Mouse (Mus musculus) midbrain, embryonic 10.5 days (tissue): ENCODE data around the gene Ccr5. TPM values are rescaled to one million over a fixed set of nuclear protein-coding genes. Genes with fewer than 3 reads are reported as not detected.
"Not testable (repeated sequence)": the region's sequence is repeated elsewhere in the genome, so short reads cannot be mapped to it uniquely, and the experiment has no call there.

Experiments
- DNase-seq: peaks from one replicate; pipeline ENCODE4 v3.0.0-alpha.2; 2017; ENCODE audit warnings: low spot score
- H3K27ac ChIP-seq: fragments of 300-500 bp; sonication (generic); replicated peaks from 2 replicates; pipeline ENCODE4 v1.5.1; 2016; ENCODE audit warnings: mild to moderate bottlenecking
- H3K27me3 ChIP-seq: fragments of 300-500 bp; sonication (generic); 2 replicates; pipeline ENCODE4 v1.6.1; 2016; ENCODE audit warnings: low read depth, mild to moderate bottlenecking; ENCODE audit not compliant: poor library complexity, severe bottlenecking
- H3K36me3 ChIP-seq: fragments of 300-500 bp; sonication (generic); 2 replicates; pipeline ENCODE4 v1.6.1; 2016; ENCODE audit warnings: mild to moderate bottlenecking, moderate library complexity
- H3K4me1 ChIP-seq: fragments of 300-500 bp; sonication (generic); 2 replicates; pipeline ENCODE4 v1.6.1; 2016
- H3K4me3 ChIP-seq: fragments of 300-500 bp; sonication (generic); 2 replicates; pipeline ENCODE4 v1.5.1; 2016; ENCODE audit warnings: mild to moderate bottlenecking, moderate library complexity
- H3K9me3 ChIP-seq: fragments of 300-500 bp; sonication (generic); replicated peaks from 2 replicates; pipeline ENCODE4 v1.6.1; 2016; ENCODE audit warnings: mild to moderate bottlenecking
- WGBS: fragments of 180-500 bp; shearing (Covaris S2); methylation state at CpG from one replicate; pipeline ENCODE4 v1.1.7; 2016; 5-methylcytosine and 5-hydroxymethylcytosine counted together
- polyA plus RNA-seq: library from polyadenylated mRNA; unstranded; fragments of >200 nt; fragmentation: Nextera tagmentation; extraction: Ambion mirVana; gene quantifications from 2 replicates; pipeline ENCODE4 v1.2.1, GENCODE M21; 2016

The Ccr5 gene
- 0.15 and 0.77 TPM in 2 replicates for polyA plus RNA-seq

GRCm38 (mm10) chr9:124121387-124122184, at the start of gene Ccr5:
Gene Ccr5, plus strand, starts transcription at chr9:124121543.
- Histone ChIP-seq H3K4me1 (no peaks in the 10 kb centered on the region), H3K36me3 (no peaks in the 10 kb centered on the region), H3K27me3 (no peaks in the 10 kb centered on the region), H3K9me3 (no peaks in the 10 kb centered on the region), H3K27ac (no peak within 1 kb of the TSS), H3K4me3 (no peak within 1 kb of the TSS)
- no peak for DNase-seq
- WGBS = 86% methylated on average over 3 of the region's 3 CpGs

DNA sequence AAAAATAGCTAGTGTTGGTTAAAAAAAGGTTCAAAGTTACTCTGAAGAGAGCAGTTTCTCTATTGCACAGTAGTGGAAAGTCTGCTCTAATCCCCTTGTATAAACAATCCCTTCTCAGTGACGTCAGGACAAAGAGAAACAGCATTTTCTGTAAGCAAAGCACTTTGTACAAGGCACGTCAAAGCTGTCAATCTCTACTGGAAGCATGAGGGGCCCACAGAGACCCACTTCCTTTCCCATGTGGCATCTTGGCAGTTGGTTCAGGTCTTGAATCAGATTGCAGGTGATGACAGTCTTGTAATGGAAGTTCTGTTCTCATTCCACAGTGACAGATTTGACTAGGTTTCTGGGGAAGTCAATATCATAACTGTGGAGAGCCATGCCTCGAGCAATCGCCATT, 41.5 kb upstream of the Ccr5 start:
- DNase-seq = no peak
- Histone ChIP-seq H3K4me1 (no peaks in the 10 kb centered on the region), H3K4me3 (no peak overlapping the region), H3K27ac (no peak overlapping the region), H3K9me3 (0 out of 2 replicates have a peak, but pooled peaks cover 2% of the 10 kb centered on the region), H3K36me3 (no peaks in the 10 kb centered on the region), H3K27me3 (no peaks in the 10 kb centered on the region)
- 71% methylated on average over 4 of the region's 4 CpGs for WGBS

- DNase-seq, H3K9me3 ChIP-seq, H3K36me3 ChIP-seq, H3K27me3 ChIP-seq, H3K4me3 ChIP-seq, H3K27ac ChIP-seq, H3K4me1 ChIP-seq: not testable (repeated sequence)
- WGBS = 96% methylated on average over 13 of the region's 13 CpGs
Observed at GRCm38 (mm10) chr9:124080471-124080870, 40.9 kb upstream of the Ccr5 start.

- H3K9me3 ChIP-seq = no peaks in the 10 kb centered on the region
- 77% methylated on average over 1 of the region's 1 CpGs for WGBS
- H3K36me3 ChIP-seq = no peaks in the 10 kb centered on the region
- H3K4me1 ChIP-seq = no peaks in the 10 kb centered on the region
- no peak overlapping the region for H3K4me3 ChIP-seq
- DNase-seq = no peak
- no peaks in the 10 kb centered on the region for H3K27me3 ChIP-seq
- no peak overlapping the region for H3K27ac ChIP-seq
Observed at GRCm38 (mm10) chr9:124090441-124090840, 30.9 kb upstream of the Ccr5 start.

DNA sequence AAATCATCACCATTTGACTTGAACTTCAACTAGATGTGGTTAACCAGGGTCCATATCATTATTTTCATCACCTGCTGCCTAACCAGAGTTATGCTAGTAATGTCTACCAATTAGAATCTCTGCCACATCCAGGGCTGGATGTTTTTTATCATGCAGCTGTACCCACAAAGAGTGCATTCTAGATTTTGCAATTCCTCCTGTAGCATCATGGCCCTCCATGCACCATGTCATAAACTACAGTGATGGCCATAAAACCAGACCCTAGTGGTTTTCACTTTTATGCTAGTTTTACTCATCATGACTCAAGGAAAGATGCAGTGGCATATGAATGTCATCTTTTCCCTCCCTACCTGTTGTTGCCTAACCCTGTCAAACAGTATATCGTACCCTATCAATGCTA, 22.2 kb upstream of the Ccr5 start:
- Histone ChIP-seq H3K4me3 (no peak overlapping the region), H3K27me3 (no peaks in the 10 kb centered on the region), H3K36me3 (no peaks in the 10 kb centered on the region), H3K9me3 (no peaks in the 10 kb centered on the region), H3K4me1 (no peaks in the 10 kb centered on the region), H3K27ac (no peak overlapping the region)
- no peak for DNase-seq
- WGBS = 83% methylated on average over 1 of the region's 1 CpGs

DNA sequence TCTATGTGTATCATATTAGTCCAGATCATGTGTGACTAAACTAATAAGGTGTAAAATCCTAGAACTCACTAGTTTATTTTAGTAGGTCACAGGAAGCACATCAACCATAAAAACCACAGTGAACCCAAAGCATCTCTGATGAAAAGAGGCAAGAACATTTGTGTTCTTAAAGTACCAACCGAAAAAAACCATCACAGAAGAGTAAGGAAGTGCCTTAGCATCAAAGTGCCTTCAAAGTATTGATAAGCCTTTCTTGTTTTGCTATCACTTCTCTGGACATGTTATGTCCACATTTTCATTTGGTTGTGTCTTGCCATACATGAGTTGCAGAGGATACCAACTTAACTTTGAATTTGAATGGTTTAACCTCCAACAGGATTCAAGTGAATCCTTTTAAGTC, 21.0 kb upstream of the Ccr5 start:
- Histone ChIP-seq H3K4me1 (no peaks in the 10 kb centered on the region), H3K27ac (no peak overlapping the region), H3K9me3 (no peaks in the 10 kb centered on the region), H3K36me3 (no peaks in the 10 kb centered on the region), H3K27me3 (no peaks in the 10 kb centered on the region), H3K4me3 (no peak overlapping the region)
- no peak for DNase-seq
- 84% methylated on average over 1 of the region's 1 CpGs for WGBS

- no peaks in the 10 kb centered on the region for H3K4me1 ChIP-seq
- no peaks in the 10 kb centered on the region for H3K27me3 ChIP-seq
- no peaks in the 10 kb centered on the region for H3K36me3 ChIP-seq
- no peaks in the 10 kb centered on the region for H3K9me3 ChIP-seq
- no peak for DNase-seq
- 88% methylated on average over 4 of the region's 4 CpGs for WGBS
- H3K27ac ChIP-seq = no peak within 1 kb of the TSS
- no peak within 1 kb of the TSS for H3K4me3 ChIP-seq
Observed at GRCm38 (mm10) chr9:124101723-124102122, 19.6 kb upstream of the Ccr5 start, which contains the start of gene Ccr2. Gene Ccr2, plus strand, starts transcription at chr9:124101950.

DNA sequence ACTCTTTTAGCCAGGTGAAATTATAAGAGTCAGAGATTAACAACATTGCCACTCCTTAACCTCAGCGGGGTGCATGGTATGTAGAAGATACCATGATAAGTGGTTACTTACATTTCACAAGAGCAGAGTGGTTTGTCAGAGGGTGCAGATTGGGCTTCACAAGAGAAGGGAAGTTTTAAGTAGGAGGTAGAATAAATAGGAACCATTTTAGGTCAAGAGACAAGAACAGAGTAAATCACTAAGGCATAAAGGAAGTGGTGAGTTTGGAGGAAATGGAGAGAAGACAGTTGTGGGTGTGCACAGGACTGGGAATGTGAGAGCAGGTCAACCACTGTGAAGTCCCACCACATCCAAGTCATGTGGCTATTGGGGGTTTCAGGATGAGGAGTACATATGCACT, 18.1 kb upstream of the Ccr5 start:
- Histone ChIP-seq H3K27me3 (no peaks in the 10 kb centered on the region), H3K9me3 (no peaks in the 10 kb centered on the region), H3K4me3 (no peak overlapping the region), H3K36me3 (no peaks in the 10 kb centered on the region), H3K27ac (no peak overlapping the region), H3K4me1 (no peaks in the 10 kb centered on the region)
- DNase-seq = no peak
- 50% methylated on average over 1 of the region's 1 CpGs for WGBS

- Histone ChIP-seq H3K4me3 (no peak overlapping the region), H3K27me3 (no peaks in the 10 kb centered on the region; the same call in 1 of the 2 replicates), H3K9me3 (no peaks in the 10 kb centered on the region), H3K4me1 (no peaks in the 10 kb centered on the region), H3K27ac (no peak overlapping the region), H3K36me3 (no peaks in the 10 kb centered on the region)
- DNase-seq = no peak
Observed at GRCm38 (mm10) chr9:124105196-124105595, 16.1 kb upstream of the Ccr5 start.

GRCm38 (mm10) chr9:124107232-124107631, 14.1 kb upstream of the Ccr5 start:
- peaks cover 6% of the 10 kb centered on the region; the same call in 1 of the 2 replicates for H3K4me1 ChIP-seq
- no peak for DNase-seq
- no peak overlapping the region for H3K27ac ChIP-seq
- H3K4me3 ChIP-seq = no peak overlapping the region
- H3K36me3 ChIP-seq = no peaks in the 10 kb centered on the region
- H3K9me3 ChIP-seq = no peaks in the 10 kb centered on the region
- no peaks in the 10 kb centered on the region; the same call in 1 of the 2 replicates for H3K27me3 ChIP-seq

- H3K36me3 ChIP-seq = no peaks in the 10 kb centered on the region
- peaks cover 6% of the 10 kb centered on the region; the same call in 1 of the 2 replicates for H3K4me1 ChIP-seq
- 73% methylated on average over 2 of the region's 2 CpGs for WGBS
- no peaks in the 10 kb centered on the region for H3K9me3 ChIP-seq
- H3K27me3 ChIP-seq = no peaks in the 10 kb centered on the region; the same call in 1 of the 2 replicates
- H3K4me3 ChIP-seq = no peak overlapping the region
- H3K27ac ChIP-seq = no peak overlapping the region
- DNase-seq = no peak
Observed at GRCm38 (mm10) chr9:124108356-124109127, 12.8 kb upstream of the Ccr5 start.

DNA sequence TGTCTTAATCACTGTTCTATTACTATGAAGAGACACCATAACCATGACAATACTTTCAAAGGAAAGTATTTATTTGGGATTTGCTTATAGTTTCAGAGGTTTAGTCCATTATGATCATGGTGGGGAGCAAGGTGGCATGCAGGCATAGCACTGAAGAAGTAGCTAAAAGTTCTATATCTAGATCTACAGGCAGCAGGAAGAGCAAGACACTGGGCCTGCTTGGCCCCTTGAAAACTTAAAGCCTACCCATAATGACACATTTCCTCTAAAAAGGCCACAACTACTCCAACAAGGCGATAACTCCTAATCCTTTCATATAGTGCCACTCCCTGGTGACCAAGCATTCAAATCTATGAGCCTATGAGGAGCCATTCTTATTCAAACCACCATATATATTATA, 9.3 kb upstream of the Ccr5 start:
- no peaks in the 10 kb centered on the region; the same call in 1 of the 2 replicates for H3K27me3 ChIP-seq
- H3K36me3 ChIP-seq = no peaks in the 10 kb centered on the region
- no peak overlapping the region for H3K4me3 ChIP-seq
- no peak overlapping the region for H3K27ac ChIP-seq
- no peak for DNase-seq
- 81% methylated on average over 1 of the region's 1 CpGs for WGBS
- H3K9me3 ChIP-seq = no peaks in the 10 kb centered on the region
- peaks cover 6% of the 10 kb centered on the region; the same call in 1 of the 2 replicates for H3K4me1 ChIP-seq
